ENCODE assay signal across 10 mouse cellular contexts in the genomic region with DNA sequence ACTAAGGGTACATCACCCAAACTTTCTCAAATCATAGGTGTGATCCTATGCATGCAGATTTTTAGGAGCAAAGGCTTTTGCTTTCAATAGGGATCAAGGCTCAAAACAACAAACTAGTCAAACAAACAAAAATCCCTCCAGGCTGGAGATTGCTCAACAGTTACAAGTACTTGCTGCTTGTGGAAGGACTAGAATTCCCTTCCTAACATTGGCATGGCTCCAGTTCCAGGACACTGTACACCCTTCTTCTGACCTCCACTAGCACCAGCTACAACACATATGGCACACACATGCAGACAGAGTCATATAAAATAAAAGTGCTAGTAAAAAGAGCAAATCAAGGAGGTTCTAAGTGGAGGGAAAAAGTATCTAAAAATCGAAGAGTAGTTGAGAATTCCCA. TPM values are rescaled to one million over a fixed set of nuclear protein-coding genes. Genes with fewer than 3 reads are reported as not detected.
DNase-seq lines count a peak whose midpoint lies in the region; ATAC-seq lines count a peak whose summit lies in the region.
"Had no signal": no experiment of that assay in that cellular context is flagged by ENCODE, and none has a peak within 500 bp of the region (broad histone marks: within the 10 kb centered on the region; RNA-seq: fewer than 3 reads in every experiment).

No protein-coding gene starts in this region.

- ATAC-seq in heart, embryonic 11.5 days (replicated peaks; ENCODE audit: insufficient number of reproducible peaks, low FRiP score, low TSS enrichment) = no peak
- no peak for ATAC-seq in megakaryocyte, adult 5-6 weeks (ENCODE audit: poor library complexity, severe bottlenecking)
- no peak for ATAC-seq in embryonic facial prominence, embryonic 14.5 days (ENCODE audit: low read depth)

- DNase-seq in heart, adult 9 months (ENCODE audit: low spot score in 2 of 2) = no peak
- DNase-seq in embryonic facial prominence, embryonic 14.5 days (ENCODE audit: low spot score) = no peak
- peak; percentile 66 for DNase-seq in lung, postnatal 36 days
- no peak for DNase-seq in Muller cell, postnatal 12 days (ENCODE audit: inconsistent ontology term)
- no peak for DNase-seq in left cerebral cortex, adult 18-20 months (ENCODE audit: low spot score in 2 of 2)
- DNase-seq: thymus, postnatal 4 days had no signal

- 78% methylated on average over 1 of the region's 1 CpGs for WGBS in heart, embryonic 11.5 days (ENCODE audit: insufficient replicate concordance)
- 71% methylated on average over 1 of the region's 1 CpGs for WGBS in embryonic facial prominence, embryonic 14.5 days

- 0 out of 2 replicates have a peak overlapping the region, but pooled peaks have one; percentile 6 for H3K9ac ChIP-seq in heart, embryonic 11.5 days (ENCODE audit: low read depth, low read length)
- no peak overlapping the region for H3K9ac ChIP-seq in embryonic facial prominence, embryonic 14.5 days (ENCODE audit: low read depth, low read length)

- peaks cover 34% of the 10 kb centered on the region for H3K36me3 ChIP-seq in heart, embryonic 11.5 days (ENCODE audit: control insufficient read depth, insufficient read depth, low read length)
- H3K36me3 ChIP-seq in megakaryocyte, embryonic 14.5 days (replicated peaks; ENCODE audit: low read length) = peaks cover 71% of the 10 kb centered on the region
- peaks cover 57% of the 10 kb centered on the region for H3K36me3 ChIP-seq in embryonic facial prominence, embryonic 14.5 days (ENCODE audit: control insufficient read depth, insufficient read depth, low read length)

- H3K27ac ChIP-seq in heart, embryonic 11.5 days (ENCODE audit: low read depth, low read length) = no peak overlapping the region
- H3K27ac ChIP-seq in embryonic facial prominence, embryonic 14.5 days (replicated peaks; ENCODE audit: low read depth, low read length) = no peak overlapping the region
- H3K27ac ChIP-seq: midbrain, embryonic 10.5 days had no signal

- H3K4me2 ChIP-seq in heart, embryonic 11.5 days = peak overlapping the region; percentile 28; the same call in 1 of the 2 replicates
- H3K4me2 ChIP-seq in embryonic facial prominence, embryonic 14.5 days (ENCODE audit: low read depth, low read length) = 0 out of 2 replicates have a peak overlapping the region, but pooled peaks have one; percentile 6

- peaks cover 16% of the 10 kb centered on the region for H3K4me1 ChIP-seq in heart, embryonic 11.5 days (ENCODE audit: control insufficient read depth, insufficient read depth, low read length)
- H3K4me1 ChIP-seq in megakaryocyte, embryonic 14.5 days = peaks cover 46% of the 10 kb centered on the region
- H3K4me1 ChIP-seq in embryonic facial prominence, embryonic 14.5 days (ENCODE audit: control insufficient read depth, insufficient read depth, low read length) = peaks cover 25% of the 10 kb centered on the region

- no peaks in the 10 kb centered on the region for H3K27me3 ChIP-seq in heart, embryonic 11.5 days (ENCODE audit: control insufficient read depth, insufficient read depth, low read length)
- H3K27me3 ChIP-seq in megakaryocyte, embryonic 14.5 days (replicated peaks) = no peaks in the 10 kb centered on the region
- H3K27me3 ChIP-seq in embryonic facial prominence, embryonic 14.5 days (replicated peaks; ENCODE audit: control insufficient read depth, insufficient read depth, low read length) = no peaks in the 10 kb centered on the region

- no peak overlapping the region for H3K4me3 ChIP-seq in heart, embryonic 11.5 days (ENCODE audit: low read depth, low read length)
- peak overlapping the region; percentile 64 for H3K4me3 ChIP-seq in megakaryocyte, embryonic 14.5 days (replicated peaks)
- H3K4me3 ChIP-seq in embryonic facial prominence, embryonic 14.5 days (ENCODE audit: low read depth, low read length) = no peak overlapping the region
- H3K4me3 ChIP-seq: midbrain, embryonic 10.5 days had no signal

- no peaks in the 10 kb centered on the region for H3K9me3 ChIP-seq in heart, embryonic 11.5 days (replicated peaks; ENCODE audit: control insufficient read depth, low read length)
- no peaks in the 10 kb centered on the region for H3K9me3 ChIP-seq in megakaryocyte, embryonic 14.5 days
- H3K9me3 ChIP-seq in embryonic facial prominence, embryonic 14.5 days (ENCODE audit: control insufficient read depth, low read length) = 0 out of 2 replicates have a peak, but pooled peaks cover 3% of the 10 kb centered on the region
- H3K9me3 ChIP-seq: midbrain, embryonic 10.5 days had no signal

RNA-seq across cellular contexts. Expression of a gene that starts 4.1 kb away (rescaled TPM):
- 886 and 909 TPM in 2 replicates for polyA plus RNA-seq in heart, embryonic 11.5 days (2014; fragmentation: Nextera tagmentation; extraction: Ambion mirVana)
- polyA plus RNA-seq in megakaryocyte, embryonic 14.5 days (2012; ENCODE audit: insufficient read depth, low replicate concordance) = 44.0 and 59.4 TPM in 2 replicates
- 264 and 268 TPM in 2 replicates for total RNA-seq in megakaryocyte, adult 5-6 weeks (2015)
- total RNA-seq in megakaryocyte, adult 5-6 weeks (2017) = 389 and 399 TPM in 2 replicates
- 1,063 and 1,144 TPM in 2 replicates for polyA plus RNA-seq in embryonic facial prominence, embryonic 14.5 days (2014; fragmentation: Nextera tagmentation; extraction: Ambion mirVana)
- 100 to 1,000 TPM; 276 to 291 TPM for total RNA-seq in left cerebral cortex, adult 18-20 months (2021)

RNA-seq across cellular contexts. Expression of a gene that starts 8.2 kb away (rescaled TPM):
- polyA plus RNA-seq in heart, embryonic 11.5 days (2014; fragmentation: Nextera tagmentation; extraction: Ambion mirVana) = 28.1 and 36.5 TPM in 2 replicates
- 5.6 and 34.7 TPM in 2 replicates for polyA plus RNA-seq in megakaryocyte, embryonic 14.5 days (2012; ENCODE audit: insufficient read depth, low replicate concordance)
- total RNA-seq in megakaryocyte, adult 5-6 weeks (2015) = 10.2 and 16.7 TPM in 2 replicates
- total RNA-seq in megakaryocyte, adult 5-6 weeks (2017) = 94.0 and 120 TPM in 2 replicates
- polyA plus RNA-seq in embryonic facial prominence, embryonic 14.5 days (2014; fragmentation: Nextera tagmentation; extraction: Ambion mirVana) = 34.7 and 42.7 TPM in 2 replicates
- 10 to 100 TPM; 28.0 to 34.2 TPM for total RNA-seq in left cerebral cortex, adult 18-20 months (2021)

RNA-seq across cellular contexts. Expression of a gene that starts 11.2 kb away (rescaled TPM):
- polyA plus RNA-seq in heart, embryonic 11.5 days (2014; fragmentation: Nextera tagmentation; extraction: Ambion mirVana) = 2.3 TPM in 2 replicates
- polyA plus RNA-seq in megakaryocyte, embryonic 14.5 days (2012; ENCODE audit: insufficient read depth, low replicate concordance) = 13.2 TPM in 1 of 2 replicates, not detected in the other
- total RNA-seq in megakaryocyte, adult 5-6 weeks (2015) = 2.5 and 6.0 TPM in 2 replicates
- total RNA-seq in megakaryocyte, adult 5-6 weeks (2017) = 25.6 and 28.7 TPM in 2 replicates
- 3.6 and 4.1 TPM in 2 replicates for polyA plus RNA-seq in embryonic facial prominence, embryonic 14.5 days (2014; fragmentation: Nextera tagmentation; extraction: Ambion mirVana)
- 1 to 10 TPM in 1 of 2 experiments, under 1 TPM in 1; 0.53 to 2.2 TPM for total RNA-seq in left cerebral cortex, adult 18-20 months (2021)

RNA-seq across cellular contexts. Expression of a gene that starts 34.8 kb away (rescaled TPM):
- polyA plus RNA-seq in heart, embryonic 11.5 days (2014; fragmentation: Nextera tagmentation; extraction: Ambion mirVana) = 6.4 and 6.9 TPM in 2 replicates
- 27.5 and 77.6 TPM in 2 replicates for polyA plus RNA-seq in megakaryocyte, embryonic 14.5 days (2012; ENCODE audit: insufficient read depth, low replicate concordance)
- total RNA-seq in megakaryocyte, adult 5-6 weeks (2015) = 36.4 and 40.7 TPM in 2 replicates
- 12.7 and 13.3 TPM in 2 replicates for total RNA-seq in megakaryocyte, adult 5-6 weeks (2017)
- polyA plus RNA-seq in embryonic facial prominence, embryonic 14.5 days (2014; fragmentation: Nextera tagmentation; extraction: Ambion mirVana) = 14.2 and 18.6 TPM in 2 replicates
- total RNA-seq in left cerebral cortex, adult 18-20 months (2021) = 10 to 100 TPM; 12.9 to 23.7 TPM

RNA-seq across cellular contexts. Expression of a gene that starts 40.8 kb away (rescaled TPM):
- 118 and 151 TPM in 2 replicates for polyA plus RNA-seq in heart, embryonic 11.5 days (2014; fragmentation: Nextera tagmentation; extraction: Ambion mirVana)
- polyA plus RNA-seq in megakaryocyte, embryonic 14.5 days (2012; ENCODE audit: insufficient read depth, low replicate concordance) = 6.8 and 8.2 TPM in 2 replicates
- 25.8 and 29.6 TPM in 2 replicates for total RNA-seq in megakaryocyte, adult 5-6 weeks (2015)
- total RNA-seq in megakaryocyte, adult 5-6 weeks (2017) = 47.1 and 50.8 TPM in 2 replicates
- polyA plus RNA-seq in embryonic facial prominence, embryonic 14.5 days (2014; fragmentation: Nextera tagmentation; extraction: Ambion mirVana) = 180 and 188 TPM in 2 replicates
- 100 to 1,000 TPM; 233 to 239 TPM for total RNA-seq in left cerebral cortex, adult 18-20 months (2021)

Comparison
In these comparisons a context has a peak if more than half of its experiments do, and no peak if none do; other contexts are left out.
1. RNA of a gene that starts 4.1 kb away (polyA plus RNA-seq): 1,063 to 1,144 TPM in embryonic facial prominence, embryonic 14.5 days and 886 to 909 TPM in heart, embryonic 11.5 days; 44.0 to 59.4 TPM in megakaryocyte, embryonic 14.5 days; every median in the first group is over 10 times any median in the second.